Mouse (Mus musculus) liver, embryonic 11.5 days (tissue): Measurements from ENCODE around the gene Dnah10. TPM values are rescaled to one million over a fixed set of nuclear protein-coding genes. Genes with fewer than 3 reads are reported as not detected.

ENCODE experiments used
- ATAC-seq: fragments of 200-750 bp; cut with Nextera tagmentation; replicated peaks from 2 replicates; pipeline ENCODE4 v1.8.0; 2017; ENCODE audit warnings: moderate number of reproducible peaks, mild to moderate bottlenecking, moderate TSS enrichment, moderate library complexity; ENCODE audit not compliant: low FRiP score
- DNase-seq: peaks from one replicate; pipeline ENCODE4 v3.0.0-alpha.2; 2017; ENCODE audit warnings: low spot score
- H3K27ac ChIP-seq: fragments of 300-500 bp; sonication (generic); 2 replicates; pipeline ENCODE4 v1.5.1; 2014; ENCODE audit warnings: mild to moderate bottlenecking, low read depth, low read length, control low read depth
- H3K27me3 ChIP-seq: fragments of 300-500 bp; sonication (generic); replicated peaks from 2 replicates; pipeline ENCODE4 v1.6.1; 2014; ENCODE audit warnings: low read length, mixed read lengths; ENCODE audit not compliant: control insufficient read depth, insufficient read depth
- H3K36me3 ChIP-seq: fragments of 300-500 bp; sonication (generic); 2 replicates; pipeline ENCODE4 v1.6.1; 2014; ENCODE audit warnings: mild to moderate bottlenecking, low read length, moderate library complexity, mixed read lengths; ENCODE audit not compliant: control insufficient read depth, insufficient read depth
- H3K4me1 ChIP-seq: fragments of 300-500 bp; sonication (generic); replicated peaks from 2 replicates; pipeline ENCODE4 v1.6.1; 2014; ENCODE audit warnings: low read length, mixed read lengths; ENCODE audit not compliant: control insufficient read depth, insufficient read depth
- H3K4me2 ChIP-seq: fragments of 300-500 bp; sonication (generic); 2 replicates; pipeline ENCODE4 v1.6.1; 2014; ENCODE audit warnings: mild to moderate bottlenecking, control low read depth, moderate library complexity
- H3K4me3 ChIP-seq: fragments of 300-500 bp; sonication (generic); 2 replicates; pipeline ENCODE4 v1.5.1; 2014; ENCODE audit warnings: low read depth, low read length, control low read depth
- H3K9ac ChIP-seq: fragments of 300-500 bp; sonication (generic); 2 replicates; pipeline ENCODE4 v1.6.1; 2014; ENCODE audit warnings: low read depth, low read length, control low read depth
- H3K9me3 ChIP-seq: fragments of 300-500 bp; sonication (generic); 2 replicates; pipeline ENCODE4 v1.6.1; 2016; ENCODE audit warnings: low read length, inconsistent platforms, mixed read lengths; ENCODE audit not compliant: control insufficient read depth
- WGBS: fragments of 180-500 bp; shearing (Covaris S2); extraction: QIAGEN DNeasy Blood & Tissue Kit; methylation state at CpG from one replicate; pipeline ENCODE4 v1.1.7; 2014; 5-methylcytosine and 5-hydroxymethylcytosine counted together
- polyA plus RNA-seq: library from polyadenylated mRNA; unstranded; fragments of >200 nt; fragmentation: Nextera tagmentation; extraction: Ambion mirVana; gene quantifications from 2 replicates; pipeline ENCODE4 v1.2.1, GENCODE M21; 2014

The Dnah10 gene
- polyA plus RNA-seq, 1 experiment from 2014 or later, result 0.05 TPM

DNA sequence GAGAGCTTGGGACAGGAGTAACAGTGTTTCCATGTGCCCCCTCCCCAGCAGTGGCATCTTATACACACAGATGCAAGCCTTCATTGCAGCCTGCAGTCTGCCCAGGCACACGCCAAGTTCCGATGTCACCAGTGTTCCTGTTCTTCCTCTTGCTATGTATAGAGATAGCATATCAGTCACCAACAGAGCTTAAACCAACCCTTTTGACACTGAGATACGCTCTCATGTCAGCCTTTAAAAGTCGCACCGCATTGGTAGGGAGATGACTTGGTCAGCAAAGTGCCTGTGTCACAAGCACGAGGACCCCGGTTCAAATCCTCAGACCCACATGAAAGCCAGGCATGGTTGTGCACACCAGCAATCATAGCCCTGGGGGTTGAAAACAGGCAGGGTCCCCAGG is 55.0 kb downstream of the Dnah10 start:
- Histone ChIP-seq H3K9me3 (no peaks in the 10 kb centered on the region), H3K27me3 (no peaks in the 10 kb centered on the region), H3K27ac (no peak overlapping the region), H3K36me3 (no peaks in the 10 kb centered on the region), H3K4me1 (no peaks in the 10 kb centered on the region), H3K9ac (no peak overlapping the region), H3K4me2 (no peak overlapping the region), H3K4me3 (no peak overlapping the region)
- 78% methylated on average over 7 of the region's 7 CpGs for WGBS
- DNase-seq (no peak), ATAC-seq (no peak)

DNA sequence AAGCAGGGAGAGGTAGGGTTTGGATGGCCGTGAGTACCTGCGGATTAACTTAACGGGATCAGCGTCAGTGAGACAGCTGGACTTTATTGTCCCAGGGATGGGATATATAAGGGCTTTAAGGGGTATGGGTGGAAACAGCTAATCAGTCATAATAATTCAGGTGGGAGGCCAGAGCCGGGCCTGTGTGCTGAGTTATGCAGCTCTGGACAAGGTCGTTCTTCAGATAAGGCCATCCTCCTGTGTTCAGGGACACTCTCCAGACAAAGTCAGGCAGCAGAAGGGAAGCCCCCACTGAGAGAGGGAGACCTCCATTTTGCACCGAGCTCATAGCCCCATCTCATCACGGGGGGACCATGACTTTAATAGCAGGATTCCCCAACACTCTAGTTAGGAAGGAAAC is 56.8 kb downstream of the Dnah10 start:
- Histone ChIP-seq H3K27me3 (no peaks in the 10 kb centered on the region), H3K36me3 (no peaks in the 10 kb centered on the region), H3K9me3 (no peaks in the 10 kb centered on the region), H3K9ac (no peak overlapping the region), H3K4me3 (no peak overlapping the region), H3K4me1 (no peaks in the 10 kb centered on the region), H3K4me2 (no peak overlapping the region), H3K27ac (no peak overlapping the region)
- ATAC-seq (no peak), DNase-seq (no peak)
- WGBS, result 80% methylated on average over 8 of the region's 8 CpGs

DNA sequence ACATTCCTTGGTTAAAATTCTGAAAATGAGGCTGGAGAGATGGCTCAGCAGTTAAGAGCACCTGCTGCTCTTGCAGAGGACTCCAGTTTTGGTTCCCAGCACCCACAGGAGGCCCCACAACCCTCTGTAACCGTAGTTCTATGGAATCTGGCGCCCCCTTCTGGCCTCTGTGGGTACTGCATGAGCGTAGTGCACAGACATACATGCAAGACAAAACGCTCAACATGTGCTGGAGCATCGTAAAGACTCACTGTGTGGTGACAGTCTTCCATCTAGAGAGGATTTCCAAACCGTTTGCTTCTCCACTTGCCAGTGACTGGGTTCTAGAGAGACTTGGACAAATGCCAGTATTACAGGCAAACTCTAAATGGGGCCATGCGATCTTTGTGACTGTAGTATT is 60.8 kb downstream of the Dnah10 start:
- Histone ChIP-seq H3K36me3 (no peaks in the 10 kb centered on the region), H3K4me1 (no peaks in the 10 kb centered on the region), H3K27me3 (no peaks in the 10 kb centered on the region), H3K4me3 (no peak overlapping the region), H3K9ac (no peak overlapping the region), H3K4me2 (no peak overlapping the region), H3K9me3 (no peaks in the 10 kb centered on the region), H3K27ac (no peak overlapping the region)
- WGBS, result 78% methylated on average over 7 of the region's 7 CpGs
- ATAC-seq (no peak), DNase-seq (no peak)

DNA sequence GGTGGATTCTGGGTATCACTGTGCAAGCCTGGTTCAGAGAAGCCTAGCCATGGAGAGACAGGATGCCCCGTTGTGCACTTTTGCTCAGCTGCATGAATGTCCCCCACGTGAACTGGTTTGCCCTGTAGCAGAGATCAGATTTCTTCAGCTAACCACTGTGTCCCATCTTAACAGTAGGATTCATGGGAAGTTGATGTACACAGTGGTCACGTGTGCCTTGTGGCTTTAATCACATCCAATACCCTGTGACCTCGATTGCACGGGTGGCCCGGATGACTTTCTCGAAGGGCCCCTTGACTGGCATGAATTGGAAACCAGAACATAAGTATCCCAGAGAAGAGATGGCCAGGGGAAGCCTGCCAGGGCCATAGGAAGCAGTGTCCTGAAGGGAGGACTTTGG is 67.2 kb downstream of the Dnah10 start:
- WGBS, result 85% methylated on average over 7 of the region's 7 CpGs
- ATAC-seq (no peak), DNase-seq (no peak)
- H3K4me2 ChIP-seq, result no peak overlapping the region
- no peaks in the 10 kb centered on the region for H3K4me1 ChIP-seq
- H3K9me3 ChIP-seq, result no peaks in the 10 kb centered on the region
- no peak overlapping the region for H3K4me3 ChIP-seq
- H3K9ac ChIP-seq, result no peak overlapping the region
- H3K27me3 ChIP-seq, result no peaks in the 10 kb centered on the region
- no peaks in the 10 kb centered on the region for H3K36me3 ChIP-seq
- H3K27ac ChIP-seq, result no peak overlapping the region

DNA sequence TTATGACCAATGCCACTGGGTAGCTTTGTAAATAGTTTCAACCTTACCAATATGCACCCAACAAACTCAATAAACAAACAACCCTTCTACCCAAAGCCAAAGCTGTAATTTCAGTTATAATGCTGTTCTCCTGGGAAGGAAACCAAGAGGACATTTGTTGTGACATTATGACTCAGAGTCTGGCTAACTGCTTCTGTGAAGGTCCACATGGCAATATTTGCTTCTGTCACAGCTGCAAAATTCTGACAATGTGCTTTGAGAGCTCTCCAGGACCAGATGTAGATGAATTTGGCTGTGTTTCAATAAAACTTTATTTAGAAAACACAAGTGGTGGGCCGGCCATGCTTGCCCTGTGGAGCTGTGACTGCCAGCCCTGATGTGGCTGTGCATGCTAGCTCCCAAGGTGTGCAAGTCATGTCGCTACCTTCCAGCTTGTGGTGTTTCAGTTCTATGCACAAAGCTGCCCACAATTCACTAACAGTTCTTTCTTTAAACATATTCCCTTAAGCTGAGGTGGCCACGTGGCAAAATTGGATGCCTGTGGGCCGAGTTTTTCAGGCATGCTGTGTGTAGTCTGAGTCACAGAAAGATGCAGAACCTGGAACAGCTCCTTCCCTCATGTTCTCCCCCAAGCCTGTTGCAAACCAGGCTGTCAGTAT is 85.0 kb downstream of the Dnah10 start:
- Histone ChIP-seq H3K9ac (no peak overlapping the region), H3K4me2 (no peak overlapping the region), H3K27me3 (no peaks in the 10 kb centered on the region), H3K36me3 (no peaks in the 10 kb centered on the region), H3K4me3 (no peak overlapping the region), H3K4me1 (no peaks in the 10 kb centered on the region), H3K27ac (no peak overlapping the region), H3K9me3 (no peaks in the 10 kb centered on the region)
- ATAC-seq, result no peak
- WGBS, result 75% methylated on average over 4 of the region's 4 CpGs
- DNase-seq, result no peak

DNA sequence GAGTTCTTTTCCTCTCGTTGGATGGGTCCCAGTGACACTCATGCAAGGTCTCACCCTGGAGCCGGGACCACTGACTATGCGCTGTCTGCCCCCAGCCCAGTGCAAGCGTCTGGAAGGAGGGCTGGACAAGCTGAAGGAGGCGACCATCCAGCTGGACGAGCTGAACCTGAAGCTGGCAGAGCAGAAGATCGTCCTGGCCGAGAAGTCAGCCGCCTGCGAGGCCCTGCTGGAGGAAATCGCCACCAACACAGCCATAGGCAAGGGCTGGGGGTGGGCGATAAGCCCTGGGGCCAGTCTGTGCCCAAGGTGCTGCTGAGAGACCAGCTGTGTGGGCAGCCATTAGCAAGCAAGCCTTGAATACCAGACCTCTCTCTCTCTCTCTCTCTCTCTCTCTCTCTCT is 87.6 kb downstream of the Dnah10 start:
- Histone ChIP-seq H3K4me3 (no peak overlapping the region), H3K9ac (no peak overlapping the region), H3K36me3 (no peaks in the 10 kb centered on the region), H3K4me2 (no peak overlapping the region), H3K4me1 (no peaks in the 10 kb centered on the region), H3K27me3 (no peaks in the 10 kb centered on the region), H3K9me3 (no peaks in the 10 kb centered on the region), H3K27ac (no peak overlapping the region)
- no peak for DNase-seq
- WGBS, result 72% methylated on average over 12 of the region's 12 CpGs
- no peak for ATAC-seq

DNA sequence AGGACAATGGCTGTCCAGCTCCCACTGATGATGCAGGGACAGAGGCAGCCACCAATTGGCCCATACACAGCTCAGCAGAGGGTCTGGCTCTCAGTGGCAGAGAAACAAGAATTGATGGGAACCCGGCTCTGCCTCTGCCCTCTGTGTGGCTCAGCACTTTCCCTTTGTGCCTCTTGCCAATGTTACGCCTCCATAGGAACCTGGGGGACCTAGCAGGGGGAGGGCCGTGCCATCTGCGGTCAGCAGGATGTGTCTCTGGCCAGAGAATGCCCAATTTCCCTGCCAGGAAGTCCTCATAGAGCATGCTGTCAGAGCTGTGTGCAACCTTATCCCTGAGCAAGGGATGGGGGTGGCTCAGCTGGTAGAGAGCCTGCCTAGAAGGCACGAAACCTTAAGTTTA is 89.9 kb downstream of the Dnah10 start:
- Histone ChIP-seq H3K4me1 (no peaks in the 10 kb centered on the region), H3K9me3 (no peaks in the 10 kb centered on the region), H3K4me2 (no peak overlapping the region), H3K27ac (no peak overlapping the region), H3K9ac (no peak overlapping the region), H3K27me3 (no peaks in the 10 kb centered on the region), H3K4me3 (no peak overlapping the region), H3K36me3 (no peaks in the 10 kb centered on the region)
- DNase-seq (no peak), ATAC-seq (no peak)
- 64% methylated on average over 5 of the region's 5 CpGs for WGBS

DNA sequence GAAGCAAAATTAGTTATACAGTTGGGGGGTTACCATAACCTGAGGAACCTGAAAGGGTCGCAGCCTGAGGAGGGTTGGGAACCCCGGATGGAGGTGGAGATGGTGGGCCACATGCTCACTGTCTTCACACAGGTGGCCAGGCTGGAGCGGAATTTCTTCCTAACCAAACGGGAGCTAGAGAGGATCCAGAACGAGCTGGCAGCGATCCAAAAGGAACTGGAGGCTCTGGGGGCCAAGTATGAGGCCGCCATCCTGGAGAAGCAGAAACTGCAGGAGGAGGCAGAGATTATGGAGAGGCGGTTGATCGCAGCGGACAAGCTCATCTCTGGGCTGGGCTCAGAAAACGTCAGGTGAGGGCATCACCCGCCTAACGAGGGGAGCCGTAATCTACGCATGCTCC is 92.2 kb downstream of the Dnah10 start:
- DNase-seq (no peak), ATAC-seq (no peak)
- Histone ChIP-seq H3K36me3 (no peaks in the 10 kb centered on the region), H3K4me1 (no peaks in the 10 kb centered on the region), H3K9me3 (no peaks in the 10 kb centered on the region), H3K27ac (no peak overlapping the region), H3K4me2 (no peak overlapping the region), H3K4me3 (no peak overlapping the region), H3K9ac (no peak overlapping the region), H3K27me3 (no peaks in the 10 kb centered on the region)
- WGBS, result 83% methylated on average over 15 of the region's 15 CpGs

DNA sequence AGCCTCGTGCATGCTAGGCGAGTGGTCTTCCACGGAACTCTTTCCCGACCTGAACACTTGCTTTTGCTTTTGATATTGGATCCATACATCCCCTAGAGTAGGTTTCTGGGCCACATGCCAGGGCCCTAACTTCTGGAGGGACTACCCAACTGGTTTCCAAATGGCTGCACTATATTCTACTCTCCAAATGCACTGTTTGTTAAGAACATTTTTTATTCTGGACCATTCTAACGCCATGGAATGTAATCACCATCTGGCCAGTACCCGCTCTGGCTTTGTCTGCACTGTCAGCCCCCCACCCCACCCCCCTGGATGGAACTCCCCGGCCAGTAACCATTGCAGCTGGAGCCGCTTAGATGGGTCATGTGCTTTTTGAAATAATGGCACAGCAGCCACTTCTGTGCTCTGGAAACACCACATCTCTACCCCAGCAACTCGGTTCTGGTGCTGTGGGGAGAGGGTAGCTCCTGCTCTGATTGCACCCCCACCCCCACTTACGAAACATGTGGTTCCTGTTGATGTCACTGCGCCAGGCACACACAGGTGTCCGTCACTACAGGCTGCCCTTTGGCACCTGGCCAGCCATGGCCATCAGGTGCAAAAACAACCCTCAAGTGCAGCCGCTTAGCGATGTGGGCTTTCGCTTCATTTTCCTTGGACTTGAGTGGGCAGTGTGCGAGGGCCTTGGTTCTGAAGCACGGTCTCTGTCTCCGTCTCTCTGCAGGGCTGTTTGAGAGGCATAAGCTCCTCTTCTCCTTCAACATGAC is 97.4 kb downstream of the Dnah10 start:
- H3K27ac ChIP-seq, result no peak overlapping the region
- H3K9me3 ChIP-seq, result no peaks in the 10 kb centered on the region
- H3K9ac ChIP-seq, result no peak overlapping the region
- no peaks in the 10 kb centered on the region for H3K4me1 ChIP-seq
- no peak overlapping the region for H3K4me2 ChIP-seq
- no peaks in the 10 kb centered on the region for H3K36me3 ChIP-seq
- no peak overlapping the region for H3K4me3 ChIP-seq
- ATAC-seq, result no peak
- no peak for DNase-seq
- 81% methylated on average over 18 of the region's 18 CpGs for WGBS
- no peaks in the 10 kb centered on the region for H3K27me3 ChIP-seq
